Mouse (Mus musculus) kidney, embryonic 16.5 days (tissue): ENCODE results near the gene Add2. TPM values are rescaled to one million over a fixed set of nuclear protein-coding genes. Genes with fewer than 3 reads are reported as not detected.
A peak's percentile ranks its signal among the peaks of the same experiment; 100 is the strongest.

Experiments used
- ATAC-seq: fragments of 200-750 bp; cut with Nextera tagmentation; 2 replicates; pipeline ENCODE4 v1.8.0; 2017; ENCODE audit warnings: moderate TSS enrichment; ENCODE audit not compliant: low FRiP score, low TSS enrichment
- H3K27ac ChIP-seq: fragments of 300-500 bp; sonication (generic); 2 replicates; pipeline ENCODE4 v1.5.1; 2014; ENCODE audit warnings: low read length
- H3K27me3 ChIP-seq: fragments of 300-500 bp; sonication (generic); 2 replicates; pipeline ENCODE4 v1.6.1; 2014; ENCODE audit warnings: low read length, control low read depth, mixed read lengths; ENCODE audit not compliant: insufficient read depth
- H3K36me3 ChIP-seq: fragments of 300-500 bp; sonication (generic); 2 replicates; pipeline ENCODE4 v1.6.1; 2014; ENCODE audit warnings: low read length, control low read depth, mixed read lengths; ENCODE audit not compliant: insufficient read depth
- H3K4me1 ChIP-seq: fragments of 300-500 bp; sonication (generic); 2 replicates; pipeline ENCODE4 v1.6.1; 2014; ENCODE audit warnings: low read length, control low read depth, mixed read lengths; ENCODE audit not compliant: insufficient read depth
- H3K4me2 ChIP-seq: fragments of 300-500 bp; sonication (generic); replicated peaks from 2 replicates; pipeline ENCODE4 v1.6.1; 2014; ENCODE audit warnings: low read depth, low read length
- H3K4me3 ChIP-seq: fragments of 300-500 bp; sonication (generic); 2 replicates; pipeline ENCODE4 v1.5.1; 2014; ENCODE audit warnings: mild to moderate bottlenecking, low read length
- H3K9ac ChIP-seq: fragments of 300-500 bp; sonication (generic); replicated peaks from 2 replicates; pipeline ENCODE4 v1.6.1; 2014; ENCODE audit warnings: low read length
- H3K9me3 ChIP-seq: fragments of 300-500 bp; sonication (generic); 2 replicates; pipeline ENCODE4 v1.6.1; 2016; ENCODE audit warnings: low read length, control low read depth
- WGBS: fragments of 180-500 bp; shearing (Covaris S2); extraction: QIAGEN DNeasy Blood & Tissue Kit; methylation state at CpG from one replicate; pipeline ENCODE4 v1.1.7; 2014; 5-methylcytosine and 5-hydroxymethylcytosine counted together
- polyA plus RNA-seq: library from polyadenylated mRNA; unstranded; fragments of >200 nt; fragmentation: Nextera tagmentation; extraction: Ambion mirVana; gene quantifications from 2 replicates; pipeline ENCODE4 v1.2.1, GENCODE M21; 2015

Gene Add2
- polyA plus RNA-seq, 1 experiment from 2014 or later = 5.0 TPM

DNA sequence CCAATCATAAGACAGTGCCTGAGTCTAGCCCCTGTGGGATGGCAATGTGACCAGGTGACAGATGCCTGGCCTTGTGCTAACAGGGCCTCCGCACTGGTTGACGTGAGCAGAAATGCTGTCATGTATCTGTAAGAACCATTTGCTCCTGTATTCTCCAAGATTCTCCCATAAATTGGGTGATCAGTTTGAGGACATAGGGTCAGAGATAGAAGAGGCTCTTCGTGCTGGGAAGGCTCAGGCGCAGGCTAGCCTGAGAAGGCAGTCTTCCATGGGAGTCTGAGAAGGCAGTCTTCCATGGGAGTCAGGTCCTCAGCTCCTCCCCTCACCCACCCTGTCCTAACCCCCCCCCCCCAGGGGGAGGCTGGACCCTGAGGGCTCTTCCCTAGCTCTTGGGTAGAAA is 94.6 kb downstream of the Add2 start:
- Histone ChIP-seq H3K4me1 (no peaks in the 10 kb centered on the region), H3K27me3 (no peaks in the 10 kb centered on the region), H3K9ac (no peak overlapping the region), H3K4me3 (no peak overlapping the region), H3K9me3 (no peaks in the 10 kb centered on the region), H3K4me2 (no peak overlapping the region), H3K27ac (no peak overlapping the region), H3K36me3 (no peaks in the 10 kb centered on the region)
- ATAC-seq = no peak
- 89% methylated on average over 4 of the region's 4 CpGs for WGBS

DNA sequence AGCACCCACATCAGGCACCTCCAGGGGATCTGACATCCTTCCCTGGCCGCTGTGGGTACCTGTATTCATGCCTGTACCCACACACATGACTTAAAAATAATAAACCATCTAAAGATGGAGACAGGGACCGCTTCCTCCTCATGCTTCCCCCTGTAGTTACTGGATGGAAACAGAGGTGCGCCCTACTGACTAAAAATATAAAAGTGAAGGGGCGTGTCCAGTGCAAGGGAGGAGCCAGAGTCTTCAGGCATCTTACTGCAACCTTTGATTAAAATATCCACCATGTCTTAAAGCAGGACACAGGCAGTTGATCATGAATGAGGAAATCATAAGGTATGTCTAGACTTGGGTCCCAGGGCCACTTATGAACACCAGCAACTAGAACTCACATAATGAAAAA is 97.3 kb downstream of the Add2 start:
- ATAC-seq = 0 out of 2 replicates have a peak, but pooled peaks have one; percentile 8
- WGBS = 82% methylated on average over 4 of the region's 4 CpGs

DNA sequence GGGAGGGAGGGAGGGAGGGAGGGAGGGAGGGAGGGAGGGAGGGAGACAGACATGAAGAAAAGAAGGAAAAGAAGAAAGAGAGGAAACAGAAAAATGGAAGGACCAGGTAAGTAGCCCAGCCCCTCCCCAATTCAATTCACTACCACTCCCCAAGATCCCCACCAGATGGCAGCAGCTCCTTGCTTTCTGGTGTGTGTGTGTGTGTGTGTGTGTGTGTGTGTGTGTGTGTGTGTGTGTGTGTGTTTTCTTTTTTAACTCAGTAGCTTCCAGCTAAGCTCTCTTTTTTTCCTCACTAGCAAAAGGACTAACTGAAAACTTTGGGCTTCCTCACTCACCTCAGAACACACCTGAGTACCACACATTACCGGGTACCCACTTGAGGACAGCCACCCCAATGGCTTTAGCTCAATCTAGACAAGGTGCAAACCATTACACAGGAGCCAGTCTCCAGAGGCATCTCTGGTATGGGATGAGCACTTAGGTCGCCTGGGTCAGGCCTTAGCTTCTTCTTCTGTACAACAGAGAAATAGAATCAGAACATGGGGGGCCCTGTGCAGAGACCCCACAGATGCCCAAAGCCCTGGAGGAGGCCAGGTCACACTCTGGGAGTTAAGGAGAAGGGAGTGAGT is 98.6 kb downstream of the Add2 start:
- no peak overlapping the region for H3K4me3 ChIP-seq
- no peaks in the 10 kb centered on the region for H3K27me3 ChIP-seq
- H3K9ac ChIP-seq = no peak overlapping the region
- H3K36me3 ChIP-seq = no peaks in the 10 kb centered on the region
- no peak; the same call in 1 of the 2 replicates for ATAC-seq
- no peak overlapping the region for H3K27ac ChIP-seq
- H3K4me2 ChIP-seq = no peak overlapping the region
- H3K4me1 ChIP-seq = no peaks in the 10 kb centered on the region
- 64% methylated on average over 2 of the region's 2 CpGs for WGBS
- no peaks in the 10 kb centered on the region for H3K9me3 ChIP-seq

More for the DNA sequence above, 97.3 kb downstream of the Add2 start:
- H3K4me2 ChIP-seq = no peak overlapping the region
- no peaks in the 10 kb centered on the region for H3K27me3 ChIP-seq
- no peak overlapping the region for H3K27ac ChIP-seq
- no peak overlapping the region for H3K4me3 ChIP-seq
- H3K36me3 ChIP-seq = no peaks in the 10 kb centered on the region
- H3K9me3 ChIP-seq = no peaks in the 10 kb centered on the region
- H3K4me1 ChIP-seq = no peaks in the 10 kb centered on the region
- H3K9ac ChIP-seq = no peak overlapping the region

DNA sequence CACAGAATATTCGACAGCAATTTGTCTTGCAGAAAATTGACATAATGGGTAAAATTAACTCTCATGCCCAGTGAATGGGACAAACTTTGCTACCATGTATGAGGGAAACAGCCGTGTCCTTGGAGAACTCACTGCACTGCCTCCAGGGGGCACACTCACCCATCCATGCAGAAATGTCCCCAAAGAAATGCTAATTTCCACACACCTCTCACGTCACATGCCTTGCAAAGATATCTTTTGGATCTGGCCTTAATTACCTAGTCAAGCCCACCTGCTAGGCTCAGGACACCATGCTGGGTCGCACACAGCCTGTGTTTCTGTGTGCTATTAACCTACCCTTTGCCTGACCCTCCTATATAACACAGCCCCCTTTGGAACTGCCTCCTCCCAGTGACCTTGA is 100.0 kb downstream of the Add2 start:
- H3K4me1 ChIP-seq = no peaks in the 10 kb centered on the region
- no peak overlapping the region for H3K4me2 ChIP-seq
- no peaks in the 10 kb centered on the region for H3K27me3 ChIP-seq
- H3K4me3 ChIP-seq = no peak overlapping the region
- no peak for ATAC-seq
- 56% methylated on average over 4 of the region's 4 CpGs for WGBS
- no peaks in the 10 kb centered on the region for H3K36me3 ChIP-seq
- H3K9ac ChIP-seq = no peak overlapping the region
- H3K27ac ChIP-seq = no peak overlapping the region
- no peaks in the 10 kb centered on the region for H3K9me3 ChIP-seq

DNA sequence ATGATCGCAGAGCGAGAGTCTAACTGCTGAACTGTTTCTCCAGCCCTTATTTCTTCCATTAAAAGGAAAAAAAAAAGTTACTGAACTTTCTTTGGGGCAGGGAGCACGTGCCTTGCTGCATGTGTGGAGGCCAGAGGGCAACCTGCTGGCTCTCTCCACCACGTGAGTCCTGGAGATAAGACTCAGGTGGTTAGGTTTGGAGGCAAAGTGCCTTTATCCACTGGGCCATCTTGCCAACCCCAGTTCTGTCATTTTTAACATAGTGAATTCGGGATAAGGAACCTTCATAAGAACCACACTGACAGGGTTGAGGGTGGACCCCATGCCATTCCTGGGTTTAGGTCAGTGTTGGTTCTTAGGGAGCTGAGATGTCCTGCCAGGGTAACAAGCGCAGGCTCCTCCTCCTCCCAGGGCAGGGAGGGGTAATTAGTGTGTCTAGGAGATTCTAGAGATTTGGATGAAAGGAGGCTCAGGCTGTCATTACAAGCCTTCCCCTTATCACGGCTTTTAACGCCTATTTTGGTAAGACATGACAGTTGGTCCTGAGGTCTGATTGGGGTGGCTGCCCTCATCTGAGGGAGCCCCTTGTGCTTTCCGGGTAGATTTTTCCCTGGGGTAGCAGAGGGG is 101.5 kb downstream of the Add2 start:
- H3K36me3 ChIP-seq = no peaks in the 10 kb centered on the region
- WGBS = 58% methylated on average over 9 of the region's 9 CpGs
- no peak overlapping the region for H3K27ac ChIP-seq
- no peak overlapping the region for H3K9ac ChIP-seq
- no peaks in the 10 kb centered on the region for H3K27me3 ChIP-seq
- H3K9me3 ChIP-seq = no peaks in the 10 kb centered on the region
- ATAC-seq = no peak
- no peak overlapping the region for H3K4me3 ChIP-seq
- no peak overlapping the region for H3K4me2 ChIP-seq
- no peaks in the 10 kb centered on the region for H3K4me1 ChIP-seq

DNA sequence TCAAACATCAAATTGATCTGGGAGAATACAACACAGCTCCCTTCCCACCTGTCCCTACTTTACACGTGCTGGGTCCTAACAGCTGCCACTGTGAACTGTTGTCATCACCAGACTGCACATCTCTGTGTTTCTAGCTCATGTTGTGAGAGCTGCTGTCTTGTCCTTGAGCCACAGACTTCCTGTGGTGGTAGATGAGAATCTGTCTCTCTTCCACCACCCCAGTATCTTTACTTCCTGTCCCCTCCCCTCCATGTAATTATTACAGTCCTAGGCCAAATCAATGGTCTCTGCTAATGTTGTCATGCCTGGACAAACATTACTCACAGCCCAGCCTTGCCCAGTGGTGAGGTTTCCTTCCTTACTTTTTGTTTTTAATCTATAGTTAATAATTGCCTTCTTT is 105.4 kb downstream of the Add2 start:
- Histone ChIP-seq H3K4me3 (no peak overlapping the region), H3K27ac (no peak overlapping the region), H3K9ac (no peak overlapping the region), H3K27me3 (no peaks in the 10 kb centered on the region), H3K9me3 (0 out of 2 replicates have a peak, but pooled peaks cover 6% of the 10 kb centered on the region), H3K4me2 (no peak overlapping the region), H3K4me1 (no peaks in the 10 kb centered on the region), H3K36me3 (no peaks in the 10 kb centered on the region)
- ATAC-seq = no peak
- 54% methylated on average over 1 of the region's 1 CpGs for WGBS

DNA sequence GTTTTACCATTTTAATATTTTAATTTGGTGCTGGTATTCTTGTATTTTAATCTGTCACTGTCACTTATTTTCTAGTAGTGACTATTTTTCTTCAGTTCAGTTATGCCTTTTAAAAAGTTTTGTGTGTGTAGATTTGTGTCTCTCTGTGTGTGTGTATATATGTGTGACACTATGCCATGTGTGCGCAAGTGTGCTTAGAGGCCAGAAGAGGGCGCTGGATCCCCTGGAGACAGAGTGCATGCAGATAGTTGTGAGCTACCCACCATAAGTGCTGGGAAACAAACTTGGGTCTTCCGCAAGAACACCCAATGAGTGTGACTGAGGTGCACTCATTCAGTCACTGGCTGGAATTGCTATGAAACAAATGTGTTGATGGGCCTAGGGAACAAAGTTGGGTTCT is 107.7 kb downstream of the Add2 start:
- Histone ChIP-seq H3K4me1 (no peaks in the 10 kb centered on the region), H3K4me2 (no peak overlapping the region), H3K9ac (no peak overlapping the region), H3K9me3 (0 out of 2 replicates have a peak, but pooled peaks cover 6% of the 10 kb centered on the region), H3K27ac (no peak overlapping the region), H3K27me3 (no peaks in the 10 kb centered on the region), H3K4me3 (no peak overlapping the region), H3K36me3 (no peaks in the 10 kb centered on the region)
- ATAC-seq = no peak
- 89% methylated on average over 3 of the region's 3 CpGs for WGBS

DNA sequence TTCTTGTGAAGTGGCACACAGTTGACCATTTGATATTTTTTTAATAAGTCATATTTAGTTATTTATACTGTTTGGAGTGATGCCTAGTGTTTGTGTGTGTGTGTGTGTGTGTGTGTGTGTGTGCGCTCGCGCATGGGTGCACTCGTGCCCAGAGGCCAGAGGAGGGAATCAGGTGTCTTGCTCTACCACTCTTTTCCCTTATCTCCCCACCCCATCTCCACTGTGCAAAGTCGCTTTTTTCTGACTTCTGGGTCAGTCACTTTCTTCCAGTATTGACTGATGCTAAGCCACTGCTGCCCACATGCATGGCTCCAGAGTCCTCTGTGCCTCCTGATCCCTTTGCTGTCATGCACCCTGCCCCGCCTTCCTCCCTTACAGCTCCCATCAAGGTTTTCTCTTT is 112.8 kb downstream of the Add2 start:
- no peak overlapping the region for H3K9ac ChIP-seq
- 75% methylated on average over 6 of the region's 6 CpGs for whole genome bisulfite sequencing
- no peaks in the 10 kb centered on the region for H3K27me3 ChIP-seq
- H3K36me3 ChIP-seq = no peaks in the 10 kb centered on the region
- H3K4me3 ChIP-seq = no peak overlapping the region
- H3K27ac ChIP-seq = no peak overlapping the region
- peaks cover 8% of the 10 kb centered on the region; the same call in 1 of the 2 replicates for H3K9me3 ChIP-seq
- H3K4me2 ChIP-seq = no peak overlapping the region
- H3K4me1 ChIP-seq = no peaks in the 10 kb centered on the region
- ATAC-seq = no peak

DNA sequence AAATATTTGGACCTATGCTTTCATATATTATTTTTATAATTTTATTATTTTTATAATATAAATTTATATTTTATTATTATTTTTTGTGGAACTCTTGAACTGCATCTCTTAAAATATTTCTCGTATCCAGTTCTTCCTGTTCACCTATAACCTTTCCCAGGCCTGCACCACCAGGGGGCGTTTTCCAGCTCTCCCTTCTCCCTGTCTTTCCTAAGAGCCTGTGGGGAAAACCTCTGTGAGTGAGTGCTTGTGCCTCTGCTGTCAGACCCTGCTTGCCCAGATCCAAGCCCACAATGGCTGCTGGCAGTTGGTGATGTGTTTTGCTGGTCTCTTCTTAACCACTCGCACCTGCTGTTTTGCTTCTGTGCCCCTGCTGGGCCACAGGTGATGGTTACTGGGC is 113.3 kb downstream of the Add2 start:
- Histone ChIP-seq H3K9me3 (peaks cover 3% of the 10 kb centered on the region; the same call in 1 of the 2 replicates), H3K27me3 (no peaks in the 10 kb centered on the region), H3K9ac (no peak overlapping the region), H3K4me1 (no peaks in the 10 kb centered on the region), H3K27ac (no peak overlapping the region), H3K4me3 (no peak overlapping the region), H3K4me2 (no peak overlapping the region), H3K36me3 (no peaks in the 10 kb centered on the region)
- 12% methylated on average over 3 of the region's 3 CpGs for WGBS
- no peak for ATAC-seq

DNA sequence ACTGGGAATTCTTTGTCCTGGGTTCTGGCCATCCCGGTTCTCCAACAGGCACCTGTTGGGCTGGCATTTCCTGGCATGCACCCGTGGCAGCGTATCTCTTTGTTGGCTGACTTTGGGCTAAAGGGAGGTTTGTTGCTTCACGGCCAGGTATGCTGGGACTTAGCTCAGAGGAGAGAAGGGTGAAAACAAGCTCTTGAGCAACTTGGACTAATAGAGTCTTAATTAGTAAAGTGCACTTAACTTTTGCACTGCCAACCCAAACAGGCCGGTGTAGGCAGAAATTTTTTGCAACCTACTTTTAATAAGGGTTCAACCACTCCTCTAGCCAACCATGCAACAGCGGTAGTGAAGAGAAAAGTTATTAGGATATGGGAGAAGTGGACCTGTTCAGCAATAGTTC is 116.5 kb downstream of the Add2 start:
- no peak overlapping the region for H3K4me3 ChIP-seq
- no peak overlapping the region for H3K4me2 ChIP-seq
- peaks cover 3% of the 10 kb centered on the region; the same call in 1 of the 2 replicates for H3K9me3 ChIP-seq
- H3K27me3 ChIP-seq = no peaks in the 10 kb centered on the region
- 91% methylated on average over 6 of the region's 6 CpGs for WGBS
- no peak overlapping the region for H3K9ac ChIP-seq
- no peak overlapping the region for H3K27ac ChIP-seq
- no peaks in the 10 kb centered on the region for H3K36me3 ChIP-seq
- ATAC-seq = no peak
- H3K4me1 ChIP-seq = no peaks in the 10 kb centered on the region
